Mouse (Mus musculus): Measurements from ENCODE around the gene Slc39a8.

DNA sequence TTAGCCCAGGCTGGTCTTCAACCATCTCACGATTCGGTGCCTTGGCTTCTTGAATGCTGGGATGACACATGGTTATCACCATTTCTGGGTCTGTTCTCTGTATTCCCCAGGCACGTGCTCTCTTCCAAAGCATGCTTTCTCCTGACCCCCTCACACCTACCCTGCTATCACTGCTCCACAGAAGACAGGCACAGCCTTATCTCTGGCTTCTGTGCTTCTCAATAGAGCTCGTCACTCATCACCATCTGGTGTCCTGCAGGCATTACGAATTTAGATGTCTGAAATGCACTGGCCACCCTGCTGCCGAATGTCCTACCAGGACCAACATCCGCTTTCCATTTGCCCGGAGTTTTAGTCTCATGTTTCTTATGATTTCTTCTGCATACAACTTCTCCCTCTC, 18.6 kb downstream of the Slc39a8 start:
- TF ChIP-seq HCFC1 (IDR thresholded peaks at IDR 0.05; ENCODE audit: borderline replicate concordance, insufficient read depth, low read length) (no peak), MAFK (IDR thresholded peaks at IDR 0.05; ENCODE audit: insufficient read depth, low read depth, low read length) (no peak), CHD2 (IDR thresholded peaks at IDR 0.05; ENCODE audit: low read depth, low read length) (no peak), ZC3H11A (IDR thresholded peaks at IDR 0.05; ENCODE audit: borderline replicate concordance, low read depth, low read length) (no peak)
